Mouse (Mus musculus): ENCODE results near the gene Oaz1. TPM values are rescaled to one million over a fixed set of nuclear protein-coding genes. Genes with fewer than 3 reads are reported as not detected.
A peak's percentile ranks its signal among the peaks of the same experiment; 100 is the strongest.

The Oaz1 gene
- polyA plus RNA-seq, 1 experiment from 2014 or later = 1,916 TPM

MicroRNAs encoded within 50 kb of the gene (microRNA counts, 519-probe panel; counts per million panel counts)
- 236 counts per million, percentile 44 among the panel's probes with 10 or more counts for microRNA mmu-miR-1982

Small RNA genes lying within 50 kb of the gene (microRNA-seq; reads per million reads assigned to microRNA genes)
- gene Mir1982 = 3.1 reads per million, percentile 11 among the genes with 10 or more reads in this experiment

Other genes starting within 250 kb of the Oaz1 start
- gene Klf16, start 249.3 kb upstream of the Oaz1 start, polyA plus RNA-seq (2015; fragmentation: Nextera tagmentation; extraction: Ambion mirVana) = 9.5 and 12.0 TPM in 2 replicates
- gene Abhd17a, start 236.3 kb upstream of the Oaz1 start, polyA plus RNA-seq (2015; fragmentation: Nextera tagmentation; extraction: Ambion mirVana) = 84.6 and 85.3 TPM in 2 replicates
- gene Scamp4, start 223.8 kb upstream of the Oaz1 start, polyA plus RNA-seq (2015; fragmentation: Nextera tagmentation; extraction: Ambion mirVana) = 79.6 and 95.1 TPM in 2 replicates
- gene Adat3, start 223.8 kb upstream of the Oaz1 start, polyA plus RNA-seq (2015; fragmentation: Nextera tagmentation; extraction: Ambion mirVana) = 5.9 and 9.1 TPM in 2 replicates
- gene Gm49322, start 220.6 kb upstream of the Oaz1 start, polyA plus RNA-seq (2015; fragmentation: Nextera tagmentation; extraction: Ambion mirVana) = 4.3 and 4.6 TPM in 2 replicates
- gene Csnk1g2, start 203.8 kb upstream of the Oaz1 start, polyA plus RNA-seq (2015; fragmentation: Nextera tagmentation; extraction: Ambion mirVana) = 131 and 169 TPM in 2 replicates
- 76.8 and 82.4 TPM in 2 replicates for gene Btbd2, start 169.6 kb upstream of the Oaz1 start, polyA plus RNA-seq (2015; fragmentation: Nextera tagmentation; extraction: Ambion mirVana)
- gene Mknk2, start 148.5 kb upstream of the Oaz1 start, polyA plus RNA-seq (2015; fragmentation: Nextera tagmentation; extraction: Ambion mirVana) = 78.3 and 86.3 TPM in 2 replicates
- 45.8 and 46.3 TPM in 2 replicates for gene Mob3a, start 124.7 kb upstream of the Oaz1 start, polyA plus RNA-seq (2015; fragmentation: Nextera tagmentation; extraction: Ambion mirVana)
- gene Izumo4, start 124.5 kb upstream of the Oaz1 start, polyA plus RNA-seq (2015; fragmentation: Nextera tagmentation; extraction: Ambion mirVana) = 24.0 and 29.2 TPM in 2 replicates
- gene Ap3d1, start 84.4 kb upstream of the Oaz1 start, polyA plus RNA-seq (2015; fragmentation: Nextera tagmentation; extraction: Ambion mirVana) = 73.3 and 73.5 TPM in 2 replicates
- 17.9 and 18.5 TPM in 2 replicates for gene Dot1l, start 71.5 kb upstream of the Oaz1 start, polyA plus RNA-seq (2015; fragmentation: Nextera tagmentation; extraction: Ambion mirVana)
- gene Sf3a2, start 28.5 kb upstream of the Oaz1 start, polyA plus RNA-seq (2015; fragmentation: Nextera tagmentation; extraction: Ambion mirVana) = 75.6 and 78.9 TPM in 2 replicates
- 118 and 125 TPM in 2 replicates for gene Plekhj1, start 28.0 kb upstream of the Oaz1 start, polyA plus RNA-seq (2015; fragmentation: Nextera tagmentation; extraction: Ambion mirVana)
- not detected in 2 replicates for gene Amh, start 21.4 kb upstream of the Oaz1 start, polyA plus RNA-seq (2015; fragmentation: Nextera tagmentation; extraction: Ambion mirVana)
- 0.76 and 2.2 TPM in 2 replicates for gene Jsrp1, start 13.2 kb upstream of the Oaz1 start, polyA plus RNA-seq (2015; fragmentation: Nextera tagmentation; extraction: Ambion mirVana)
- gene Lingo3, start 17.4 kb downstream of the Oaz1 start, polyA plus RNA-seq (2015; fragmentation: Nextera tagmentation; extraction: Ambion mirVana) = 1.9 and 2.0 TPM in 2 replicates
- 313 and 339 TPM in 2 replicates for gene Lsm7, start 28.6 kb downstream of the Oaz1 start, polyA plus RNA-seq (2015; fragmentation: Nextera tagmentation; extraction: Ambion mirVana)
- gene Sppl2b, start 28.6 kb downstream of the Oaz1 start, polyA plus RNA-seq (2015; fragmentation: Nextera tagmentation; extraction: Ambion mirVana) = 49.3 and 54.5 TPM in 2 replicates
- not detected in 2 replicates for gene Tmprss9, start 45.2 kb downstream of the Oaz1 start, polyA plus RNA-seq (2015; fragmentation: Nextera tagmentation; extraction: Ambion mirVana)
- gene Timm13, start 74.3 kb downstream of the Oaz1 start, polyA plus RNA-seq (2015; fragmentation: Nextera tagmentation; extraction: Ambion mirVana) = 317 and 358 TPM in 2 replicates
- 51.5 and 63.4 TPM in 2 replicates for gene Lmnb2, start 91.6 kb downstream of the Oaz1 start, polyA plus RNA-seq (2015; fragmentation: Nextera tagmentation; extraction: Ambion mirVana)
- 29.0 and 29.9 TPM in 2 replicates for gene Gadd45b, start 103.4 kb downstream of the Oaz1 start, polyA plus RNA-seq (2015; fragmentation: Nextera tagmentation; extraction: Ambion mirVana)
- gene Gng7, start 188.3 kb downstream of the Oaz1 start, polyA plus RNA-seq (2015; fragmentation: Nextera tagmentation; extraction: Ambion mirVana) = 11.3 and 13.1 TPM in 2 replicates
- gene Diras1, start 199.0 kb downstream of the Oaz1 start, polyA plus RNA-seq (2015; fragmentation: Nextera tagmentation; extraction: Ambion mirVana) = 0.80 and 1.0 TPM in 2 replicates
- gene Slc39a3, start 210.8 kb downstream of the Oaz1 start, polyA plus RNA-seq (2015; fragmentation: Nextera tagmentation; extraction: Ambion mirVana) = 22.6 and 22.7 TPM in 2 replicates
- gene Sgta, start 233.5 kb downstream of the Oaz1 start, polyA plus RNA-seq (2015; fragmentation: Nextera tagmentation; extraction: Ambion mirVana) = 218 and 222 TPM in 2 replicates
- gene Thop1, start 243.4 kb downstream of the Oaz1 start, polyA plus RNA-seq (2015; fragmentation: Nextera tagmentation; extraction: Ambion mirVana) = 58.2 and 60.9 TPM in 2 replicates